Mouse (Mus musculus) ES-Bruce4 (cell line): ENCODE data around the gene Rnft1.

Experiments
- CTCF ChIP-seq: IDR thresholded peaks from one replicate; pipeline ENCODE4 v1.8.1; 2011; ENCODE audit warnings: low read depth, low read length
- EP300 ChIP-seq: IDR thresholded peaks from 2 replicates; pipeline ENCODE4 v1.6.1; 2011; ENCODE audit warnings: low read depth, low read length; ENCODE audit not compliant: insufficient read depth
- POLR2A ChIP-seq: IDR thresholded peaks from one replicate; pipeline ENCODE4 v1.8.1; 2011; ENCODE audit warnings: low read length; ENCODE audit not compliant: insufficient read depth

DNA sequence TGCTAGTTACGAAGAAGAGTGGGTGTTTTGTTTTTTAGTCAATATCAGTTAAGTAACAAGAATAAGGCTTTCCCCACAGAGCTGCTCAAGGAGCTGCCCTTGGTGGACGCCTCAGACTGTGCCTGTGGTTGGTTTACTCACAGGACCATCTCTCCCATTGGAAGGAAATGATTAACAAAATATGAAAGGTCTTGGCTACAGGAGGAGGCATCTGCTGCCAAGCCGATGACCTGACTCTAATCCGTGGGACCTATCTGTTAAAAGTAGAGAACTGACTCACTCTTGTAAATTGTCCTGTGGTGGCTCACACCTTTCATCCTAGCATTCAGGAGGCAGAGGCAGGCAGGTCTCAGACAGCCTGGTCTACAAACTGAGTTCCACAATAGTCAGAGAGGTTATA is 43.1 kb downstream of the Rnft1 start:
- no peak for TF ChIP-seq CTCF
- no peak for TF ChIP-seq POLR2A
- no peak for TF ChIP-seq EP300
